Mouse (Mus musculus) forebrain, embryonic 13.5 days (tissue): ENCODE data around the gene Rnf17. TPM values are rescaled to one million over a fixed set of nuclear protein-coding genes. Genes with fewer than 3 reads are reported as not detected.

ENCODE experiments used
- polyA plus RNA-seq: library from polyadenylated mRNA; unstranded; fragments of >200 nt; fragmentation: Nextera tagmentation; extraction: Ambion mirVana; gene quantifications from 2 replicates; pipeline ENCODE4 v1.2.1, GENCODE M21; 2015

The Rnf17 gene
- polyA plus RNA-seq, 1 experiment from 2014 or later, result 0.28 TPM

Other genes starting within 250 kb of the Rnf17 start
- not detected in 2 replicates for gene Gzmg, start 243.0 kb upstream of the Rnf17 start, polyA plus RNA-seq
- gene Gzmn, start 228.0 kb upstream of the Rnf17 start, polyA plus RNA-seq, result not detected in 2 replicates
- not detected in 2 replicates for gene Gzmf, start 191.2 kb upstream of the Rnf17 start, polyA plus RNA-seq
- gene Gzmc, start 167.9 kb upstream of the Rnf17 start, polyA plus RNA-seq, result not detected in 2 replicates
- not detected in 2 replicates for gene Gzmb, start 140.3 kb upstream of the Rnf17 start, polyA plus RNA-seq
- 0.12 and 0.13 TPM in 2 replicates for gene Atp12a, start 37.5 kb upstream of the Rnf17 start, polyA plus RNA-seq
- gene Cenpj, start 172.8 kb downstream of the Rnf17 start, polyA plus RNA-seq, result 16.1 and 18.9 TPM in 2 replicates
- gene Parp4, start 173.0 kb downstream of the Rnf17 start, polyA plus RNA-seq, result 0.85 and 1.2 TPM in 2 replicates